Mouse (Mus musculus): ENCODE data around the gene Abca12. TPM values are rescaled to one million over a fixed set of nuclear protein-coding genes. Genes with fewer than 3 reads are reported as not detected.

The Abca12 gene
- total and polyA plus RNA-seq, 3 experiments, result 0.04 to 0.16 (median 0.08) TPM

DNA sequence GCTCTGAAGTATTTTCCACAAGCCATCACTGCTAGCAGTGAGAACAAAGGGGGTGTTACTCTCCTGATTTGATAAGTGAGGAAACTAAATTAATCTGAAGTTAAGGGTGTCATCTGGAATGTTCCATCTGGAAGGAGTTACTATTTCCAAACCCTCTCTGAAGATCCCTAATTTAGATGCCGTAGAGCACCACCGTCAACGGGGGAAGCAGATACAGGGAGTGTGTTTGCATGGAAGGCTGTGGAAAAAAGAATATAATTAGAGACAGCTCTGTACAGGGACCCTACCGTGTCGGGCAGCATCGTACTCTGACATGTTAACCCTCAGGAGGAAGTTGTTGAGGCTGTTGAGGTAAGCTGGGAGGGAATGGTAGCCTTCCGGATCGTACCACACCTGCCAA, 142.6 kb downstream of the Abca12 start:
- H3K79me2 ChIP-seq (replicated peaks; ENCODE audit: control insufficient read depth, extremely low read depth, insufficient read depth, poor library complexity, severe bottlenecking), result no peaks in the 10 kb centered on the region
- H3K9me3 ChIP-seq (replicated peaks; ENCODE audit: low read length), result no peaks in the 10 kb centered on the region
- H3K27me3 ChIP-seq (replicated peaks), result no peaks in the 10 kb centered on the region
- H3K4me3 ChIP-seq (replicated peaks in 1 of 3; ENCODE audit: low read depth in 2 of 3, low read length in 2 of 3, poor library complexity in 1 of 3), result no peak overlapping the region
- H3K4me1 ChIP-seq (ENCODE audit: control insufficient read depth in 1 of 2, insufficient read depth in 2 of 2), result no peaks in the 10 kb centered on the region
- no peak overlapping the region for H3K27ac ChIP-seq (ENCODE audit: insufficient read depth, low read depth)
- in situ Hi-C loops (cut with MboI; ENCODE audit: low pct_ligation_motif_present, low pct_unique_long_range_greater_than_20kb, low sequenced_read_pairs) (no loop called here), dilution Hi-C loops (cut with MboI; ENCODE audit: extremely low pct_ligation_motif_present, extremely low pct_unique_long_range_greater_than_20kb, low sequenced_read_pairs) (no loop called here)
- no peak for TF ChIP-seq POLR2AphosphoS2 (IDR thresholded peaks at IDR 0.05; ENCODE audit: low read depth, low read length)
- TF ChIP-seq RAD21 (IDR thresholded peaks at IDR 0.05; ENCODE audit: low read depth, low read length), result no peak
- no peak for TF ChIP-seq PAX5 (IDR thresholded peaks at IDR 0.05; ENCODE audit: low read length)
- TF ChIP-seq RCOR1 (conservative IDR thresholded peaks at IDR 0.05; ENCODE audit: low read depth, low read length), result no peak
- no peak for TF ChIP-seq USF1 (IDR thresholded peaks at IDR 0.05; ENCODE audit: low read depth, low read length)
- no peak for TF ChIP-seq IRF4 (IDR thresholded peaks at IDR 0.05; ENCODE audit: low read depth, low read length)
- no peak for TF ChIP-seq ELF1 (IDR thresholded peaks at IDR 0.05; ENCODE audit: low read depth, low read length)
- H3K4me2 ChIP-seq (ENCODE audit: insufficient read depth, low read depth, poor library complexity, severe bottlenecking), result no peak overlapping the region; the same call in 1 of the 2 replicates
- H3K9ac ChIP-seq (ENCODE audit: insufficient read depth, low read depth), result no peak overlapping the region
- no peak for DNase-seq (ENCODE audit: extremely low read depth)
- H3K36me3 ChIP-seq (replicated peaks in 1 of 2; ENCODE audit: control insufficient read depth in 1 of 2, insufficient read depth in 1 of 2, low read length in 1 of 2), result no peaks in the 10 kb centered on the region

DNA sequence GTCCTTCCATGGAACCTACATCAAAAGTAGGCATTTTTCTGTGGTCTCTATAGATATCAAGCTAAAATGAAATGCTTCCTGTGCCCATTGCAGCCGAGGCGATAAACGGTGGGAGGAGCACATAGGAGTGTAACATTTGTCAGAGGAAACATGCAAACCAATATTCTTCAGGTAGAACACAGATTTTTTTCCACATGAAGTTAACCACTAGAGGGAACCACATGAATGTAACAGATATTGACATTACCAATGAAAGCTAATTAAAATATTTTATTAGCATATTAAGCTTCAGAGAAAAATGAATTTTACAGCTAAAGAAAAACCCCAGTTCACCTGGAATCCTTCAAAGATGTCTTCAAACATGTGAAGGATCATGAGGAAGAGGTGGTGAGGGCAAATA, 144.6 kb downstream of the Abca12 start:
- H3K27me3 ChIP-seq (replicated peaks), result no peaks in the 10 kb centered on the region
- no peak overlapping the region for H3K9ac ChIP-seq (ENCODE audit: insufficient read depth, low read depth)
- H3K36me3 ChIP-seq (replicated peaks in 1 of 2; ENCODE audit: control insufficient read depth in 1 of 2, insufficient read depth in 1 of 2, low read length in 1 of 2), result no peaks in the 10 kb centered on the region
- in situ Hi-C loops (cut with MboI; ENCODE audit: low pct_ligation_motif_present, low pct_unique_long_range_greater_than_20kb, low sequenced_read_pairs), result no loop called here
- peak; percentile 8 for DNase-seq (ENCODE audit: extremely low read depth)
- no peaks in the 10 kb centered on the region for H3K9me3 ChIP-seq (replicated peaks; ENCODE audit: low read length)
- no peak overlapping the region for H3K4me3 ChIP-seq (replicated peaks in 1 of 3; ENCODE audit: low read depth in 2 of 3, low read length in 2 of 3, poor library complexity in 1 of 3)
- no peaks in the 10 kb centered on the region for H3K79me2 ChIP-seq (replicated peaks; ENCODE audit: control insufficient read depth, extremely low read depth, insufficient read depth, poor library complexity, severe bottlenecking)
- TF ChIP-seq POLR2A (IDR thresholded peaks at IDR 0.05; ENCODE audit: low read depth, low read length), result no peak
- no peak for TF ChIP-seq MEF2A (IDR thresholded peaks at IDR 0.05; ENCODE audit: borderline replicate concordance, low read depth, low read length)
- TF ChIP-seq E2F4 (IDR thresholded peaks at IDR 0.05; ENCODE audit: insufficient replicate concordance, low read depth, low read length), result no peak
- TF ChIP-seq GABPA (IDR thresholded peaks at IDR 0.05; ENCODE audit: insufficient replicate concordance, low read depth, low read length), result no peak
- no peak for TF ChIP-seq USF1 (IDR thresholded peaks at IDR 0.05; ENCODE audit: low read depth, low read length)
- peak; percentile 23 for TF ChIP-seq RAD21 (IDR thresholded peaks at IDR 0.05; ENCODE audit: low read depth, low read length)
- TF ChIP-seq BHLHE40 (IDR thresholded peaks at IDR 0.05; ENCODE audit: low read depth, low read length), result no peak
- TF ChIP-seq CHD2 (IDR thresholded peaks at IDR 0.05; ENCODE audit: low read length), result no peak
- TF ChIP-seq TCF12 (IDR thresholded peaks at IDR 0.05; ENCODE audit: low read depth, low read length), result no peak
- TF ChIP-seq RCOR1 (conservative IDR thresholded peaks at IDR 0.05; ENCODE audit: low read depth, low read length), result no peak
- TF ChIP-seq ZNF384 (IDR thresholded peaks at IDR 0.05; ENCODE audit: low read depth, low read length), result no peak
- TF ChIP-seq UBTF (IDR thresholded peaks at IDR 0.05; ENCODE audit: low read depth, low read length), result no peak
- TF ChIP-seq MYC (IDR thresholded peaks at IDR 0.05; ENCODE audit: low read depth, low read length), result no peak
- TF ChIP-seq CTCF (conservative IDR thresholded peaks at IDR 0.05 in 1 of 2, IDR thresholded peaks at IDR 0.05 in 1 of 2; ENCODE audit: low read depth in 2 of 2, low read length in 2 of 2), result peak in 1 of 2 experiments; percentile 25; a peak in 1 of 4 replicates
- TF ChIP-seq CHD1 (IDR thresholded peaks at IDR 0.05; ENCODE audit: low read depth, low read length), result no peak
- no peak overlapping the region for H3K4me2 ChIP-seq (ENCODE audit: insufficient read depth, low read depth, poor library complexity, severe bottlenecking)
- H3K27ac ChIP-seq (ENCODE audit: insufficient read depth, low read depth), result no peak overlapping the region
- dilution Hi-C loops (cut with MboI; ENCODE audit: extremely low pct_ligation_motif_present, extremely low pct_unique_long_range_greater_than_20kb, low sequenced_read_pairs), result no loop called here
- H3K4me1 ChIP-seq (ENCODE audit: control insufficient read depth in 1 of 2, insufficient read depth in 2 of 2), result no peaks in the 10 kb centered on the region

Measured in CH12.LX (cell line).